ENCODE assay signal across 12 mouse cellular contexts in the genomic region with DNA sequence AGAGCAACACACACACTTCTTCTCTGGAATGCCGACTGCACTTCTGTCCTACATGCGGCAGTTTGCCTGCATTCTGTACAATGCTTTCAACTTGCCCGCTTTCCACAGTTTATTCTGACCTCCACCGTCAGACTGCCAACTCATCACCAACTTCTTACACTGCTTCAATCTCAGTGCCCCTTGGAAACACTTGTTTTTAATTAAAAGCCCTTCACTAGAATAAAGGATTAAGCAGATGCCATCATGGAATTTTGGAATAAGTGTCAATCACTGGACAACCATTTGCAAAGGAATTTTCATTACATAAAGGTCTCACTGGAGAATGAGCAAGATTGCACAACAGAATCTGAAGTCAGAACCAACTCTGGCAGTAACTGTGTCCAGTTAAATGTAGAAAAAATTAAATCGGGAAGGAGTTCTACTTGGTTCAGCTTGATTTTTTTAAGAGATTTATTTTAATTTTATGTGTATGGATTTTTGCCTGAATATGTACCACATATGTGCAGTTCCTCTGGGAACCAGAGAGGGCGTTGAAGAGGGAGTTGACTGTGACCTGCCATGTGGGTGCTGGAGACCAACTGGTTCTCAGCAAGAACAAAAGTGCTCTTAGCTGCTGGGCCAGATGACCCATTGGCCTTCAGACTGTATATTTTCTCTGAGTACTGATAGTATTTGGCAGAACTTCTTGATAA.
DNase-seq lines count a peak whose midpoint lies in the region; ATAC-seq and TF ChIP-seq lines count a peak whose summit lies in the region.
"Had no signal": no experiment of that assay in that cellular context is flagged by ENCODE, and none has a peak within 500 bp of the region (broad histone marks: within the 10 kb centered on the region; RNA-seq: fewer than 3 reads in every experiment).

No protein-coding gene starts in this region.

- no peak overlapping the region for H3K27ac ChIP-seq in liver, embryonic 14.5 days
- no peak overlapping the region for H3K27ac ChIP-seq in liver, embryonic 11.5 days (ENCODE audit: low read depth, low read length)
- H3K27ac ChIP-seq in stomach, embryonic 16.5 days (ENCODE audit: low read length) = peak overlapping the region; percentile 60; the same call in 1 of the 2 replicates
- no peak overlapping the region for H3K27ac ChIP-seq in midbrain, postnatal 0 days (ENCODE audit: low read depth, low read length)
- H3K27ac ChIP-seq: hindbrain, embryonic 13.5 days had no signal

- H3K27me3 ChIP-seq in liver, embryonic 14.5 days (ENCODE audit: control insufficient read depth, insufficient read depth, low read length) = no peaks in the 10 kb centered on the region
- H3K27me3 ChIP-seq in liver, embryonic 11.5 days (replicated peaks; ENCODE audit: control insufficient read depth, insufficient read depth, low read length) = no peaks in the 10 kb centered on the region; the same call in 1 of the 2 replicates
- H3K27me3 ChIP-seq in stomach, embryonic 16.5 days (ENCODE audit: control insufficient read depth, insufficient read depth, low read length) = no peaks in the 10 kb centered on the region
- no peaks in the 10 kb centered on the region for H3K27me3 ChIP-seq in midbrain, postnatal 0 days (ENCODE audit: insufficient read depth, low read length)
- H3K27me3 ChIP-seq: hindbrain, embryonic 13.5 days had no signal

- H3K4me2 ChIP-seq in liver, embryonic 14.5 days (ENCODE audit: low read depth) = no peak overlapping the region
- H3K4me2 ChIP-seq in liver, embryonic 11.5 days = no peak overlapping the region
- no peak overlapping the region for H3K4me2 ChIP-seq in stomach, embryonic 16.5 days (ENCODE audit: low read depth, low read length)
- H3K4me2 ChIP-seq in midbrain, postnatal 0 days (ENCODE audit: low read depth, low read length, poor library complexity, severe bottlenecking) = no peak overlapping the region
- H3K4me2 ChIP-seq: hindbrain, embryonic 13.5 days had no signal

- peak; percentile 26; the same call in 1 of the 2 replicates for TF ChIP-seq CTCF in liver, embryonic 14.5 days (IDR thresholded peaks at IDR 0.05; ENCODE audit: low read depth)
- TF ChIP-seq CTCF in midbrain, postnatal 0 days (IDR thresholded peaks at IDR 0.05) = no peak; the same call in 1 of the 2 replicates

- no peaks in the 10 kb centered on the region; a peak in 1 of 4 replicates for H3K4me1 ChIP-seq in liver, embryonic 14.5 days (replicated peaks; ENCODE audit: control insufficient read depth in 2 of 2, insufficient read depth in 2 of 2, low read length in 1 of 2)
- peaks cover 4% of the 10 kb centered on the region; the same call in 1 of the 2 replicates for H3K4me1 ChIP-seq in liver, embryonic 11.5 days (replicated peaks; ENCODE audit: control insufficient read depth, insufficient read depth, low read length)
- peaks cover 36% of the 10 kb centered on the region for H3K4me1 ChIP-seq in stomach, embryonic 16.5 days (ENCODE audit: control insufficient read depth, insufficient read depth, low read length)
- H3K4me1 ChIP-seq in midbrain, postnatal 0 days (ENCODE audit: insufficient read depth, low read length) = no peaks in the 10 kb centered on the region

- no peak overlapping the region for H3K4me3 ChIP-seq in liver, embryonic 14.5 days (ENCODE audit: insufficient read depth in 1 of 2, low read depth in 2 of 2, low read length in 2 of 2)
- H3K4me3 ChIP-seq in liver, embryonic 11.5 days (ENCODE audit: low read depth, low read length) = no peak overlapping the region
- H3K4me3 ChIP-seq in stomach, embryonic 16.5 days (replicated peaks; ENCODE audit: low read length) = no peak overlapping the region
- H3K4me3 ChIP-seq in midbrain, postnatal 0 days (ENCODE audit: low read depth, low read length) = no peak overlapping the region
- H3K4me3 ChIP-seq: hindbrain, embryonic 13.5 days had no signal

- ATAC-seq in liver, embryonic 14.5 days (ENCODE audit: insufficient read depth) = no peak
- ATAC-seq in liver, embryonic 11.5 days (replicated peaks; ENCODE audit: low FRiP score) = no peak
- no peak for ATAC-seq in stomach, embryonic 16.5 days (ENCODE audit: insufficient read depth, low FRiP score)
- ATAC-seq in midbrain, postnatal 0 days (ENCODE audit: low FRiP score) = no peak
- ATAC-seq: midbrain, embryonic 16.5 days had no signal

- TF ChIP-seq EP300 in liver, embryonic 14.5 days (IDR thresholded peaks at IDR 0.05; ENCODE audit: low read depth) = no peak

- H3K9ac ChIP-seq in liver, embryonic 14.5 days (replicated peaks) = no peak overlapping the region
- H3K9ac ChIP-seq in liver, embryonic 11.5 days (ENCODE audit: low read depth, low read length) = no peak overlapping the region
- no peak overlapping the region for H3K9ac ChIP-seq in stomach, embryonic 16.5 days (ENCODE audit: low read length)
- H3K9ac ChIP-seq in midbrain, postnatal 0 days (replicated peaks; ENCODE audit: low read length, poor library complexity, severe bottlenecking) = no peak overlapping the region
- H3K9ac ChIP-seq: hindbrain, embryonic 13.5 days had no signal

- H3K36me3 ChIP-seq in liver, embryonic 14.5 days (replicated peaks; ENCODE audit: control insufficient read depth, insufficient read depth, low read depth) = no peaks in the 10 kb centered on the region
- no peaks in the 10 kb centered on the region for H3K36me3 ChIP-seq in liver, embryonic 11.5 days (ENCODE audit: control insufficient read depth, insufficient read depth, low read length)
- H3K36me3 ChIP-seq in stomach, embryonic 16.5 days (ENCODE audit: control insufficient read depth, insufficient read depth, low read length) = no peaks in the 10 kb centered on the region
- no peaks in the 10 kb centered on the region for H3K36me3 ChIP-seq in midbrain, postnatal 0 days (ENCODE audit: insufficient read depth, low read length)
- H3K36me3 ChIP-seq: hindbrain, embryonic 13.5 days had no signal

- no peaks in the 10 kb centered on the region for H3K9me3 ChIP-seq in liver, embryonic 14.5 days (ENCODE audit: control insufficient read depth, low read length)
- H3K9me3 ChIP-seq in liver, embryonic 11.5 days (ENCODE audit: control insufficient read depth, low read length) = no peaks in the 10 kb centered on the region
- no peaks in the 10 kb centered on the region for H3K9me3 ChIP-seq in stomach, embryonic 16.5 days (replicated peaks; ENCODE audit: control insufficient read depth, low read length)
- no peaks in the 10 kb centered on the region for H3K9me3 ChIP-seq in midbrain, postnatal 0 days (ENCODE audit: low read length)
- H3K9me3 ChIP-seq: hindbrain, embryonic 13.5 days had no signal

- 64% methylated on average over 6 of the region's 6 CpGs for WGBS in liver, embryonic 14.5 days (ENCODE audit: insufficient replicate concordance)
- WGBS in liver, embryonic 11.5 days = 64% methylated on average over 6 of the region's 6 CpGs
- 56% methylated on average over 6 of the region's 6 CpGs for WGBS in stomach, embryonic 16.5 days
- 76% methylated on average over 6 of the region's 6 CpGs for WGBS in midbrain, postnatal 0 days

- peak; percentile 13 for DNase-seq in adrenal gland, adult 2 months
- no peak for DNase-seq in adrenal gland, postnatal 4 days (ENCODE audit: low spot score in 2 of 2)
- no peak for DNase-seq in liver, embryonic 14.5 days (ENCODE audit: low read depth in 3 of 3, low spot score in 3 of 3)
- no peak for DNase-seq in liver, embryonic 11.5 days (ENCODE audit: low spot score)
- peak; percentile 44 for DNase-seq in heart, postnatal 4 days
- no peak for DNase-seq in MN1 (ENCODE audit: low spot score)
- DNase-seq in midbrain, postnatal 0 days (ENCODE audit: low spot score) = no peak
- DNase-seq: cerebellum, adult 8-10 months; right cerebral cortex, adult 18-20 months had no signal

Comparison
In these comparisons a context has a peak if more than half of its experiments do, and no peak if none do; other contexts are left out.
1. DNase-seq: peak in adrenal gland, adult 2 months (single experiment) and heart, postnatal 4 days (single experiment); none in adrenal gland, postnatal 4 days (0 of 2), liver, embryonic 14.5 days (0 of 3), liver, embryonic 11.5 days (single experiment), MN1 (single experiment) and midbrain, postnatal 0 days (single experiment).